8 mouse cellular contexts compared by ENCODE assay signal in genomic region chr14:75828221-75828620, GRCm38 (mm10). TPM values are rescaled to one million over a fixed set of nuclear protein-coding genes. Genes with fewer than 3 reads are reported as not detected.
DNase-seq lines count a peak whose midpoint lies in the region; ATAC-seq and TF ChIP-seq lines count a peak whose summit lies in the region.

No protein-coding gene starts in this region.

- 21% methylated on average over 11 of the region's 11 CpGs for WGBS in lung, embryonic 14.5 days
- WGBS in liver, embryonic 13.5 days (ENCODE audit: insufficient replicate concordance): 41% methylated on average over 11 of the region's 11 CpGs

- H3K4me1 ChIP-seq in lung, embryonic 14.5 days (ENCODE audit: insufficient read depth): peaks cover 3% of the 10 kb centered on the region; the same call in 1 of the 2 replicates
- H3K4me1 ChIP-seq in liver, embryonic 13.5 days (replicated peaks): peaks cover 39% of the 10 kb centered on the region

- ATAC-seq in cerebellum, adult (ENCODE audit: insufficient number of reproducible peaks, low FRiP score, low TSS enrichment): peak; percentile 6; the same call in 1 of the 2 replicates
- ATAC-seq in lung, embryonic 14.5 days (ENCODE audit: insufficient read depth): no peak
- ATAC-seq in liver, embryonic 13.5 days (ENCODE audit: low read depth): no peak

- H3K9ac ChIP-seq in lung, embryonic 14.5 days: no peak overlapping the region
- peak overlapping the region; percentile 62; the same call in 1 of the 2 replicates for H3K9ac ChIP-seq in liver, embryonic 13.5 days

- H3K27ac ChIP-seq in lung, embryonic 14.5 days (ENCODE audit: low read depth): no peak overlapping the region
- no peak overlapping the region for H3K27ac ChIP-seq in liver, embryonic 13.5 days

- DNase-seq in cerebellum, adult 11-12 months: no peak
- DNase-seq in lung, embryonic 14.5 days: no peak
- DNase-seq in lung, postnatal 14 days: no peak
- no peak for DNase-seq in liver, embryonic 13.5 days
- peak; percentile 63 for DNase-seq in skeletal muscle tissue, adult 2 months (ENCODE audit: low read depth, low spot score)
- no peak for DNase-seq in spleen, postnatal 10 days (ENCODE audit: low spot score in 2 of 2)
- DNase-seq in left cerebral cortex, postnatal 36 days (ENCODE audit: low spot score in 2 of 2): no peak

- intact Hi-C loops in left cerebral cortex, postnatal 36 days (cut with DNase I): loop anchor here (2.0 kb wide), 1 partner anchor 41 kb away; the partner anchor contains the start of gene Slc25a30

- H3K9me3 ChIP-seq in lung, embryonic 14.5 days (ENCODE audit: low read depth, low read length): no peaks in the 10 kb centered on the region
- H3K9me3 ChIP-seq in liver, embryonic 13.5 days (replicated peaks): no peaks in the 10 kb centered on the region

- H3K4me3 ChIP-seq in lung, embryonic 14.5 days (ENCODE audit: low read depth, low read length): 0 out of 2 replicates have a peak overlapping the region, but pooled peaks have one; percentile 29
- H3K4me3 ChIP-seq in liver, embryonic 13.5 days (replicated peaks): peak overlapping the region; percentile 54

- H3K4me2 ChIP-seq in lung, embryonic 14.5 days: peak overlapping the region; percentile 68
- peak overlapping the region; percentile 78 for H3K4me2 ChIP-seq in liver, embryonic 13.5 days

- H3K27me3 ChIP-seq in lung, embryonic 14.5 days (ENCODE audit: insufficient read depth, low read length): peaks cover 8% of the 10 kb centered on the region; the same call in 1 of the 2 replicates
- peaks cover 25% of the 10 kb centered on the region for H3K27me3 ChIP-seq in liver, embryonic 13.5 days

- TF ChIP-seq CTCF in lung, embryonic 14.5 days (IDR thresholded peaks at IDR 0.05; ENCODE audit: low read depth): no peak

- H3K36me3 ChIP-seq in lung, embryonic 14.5 days (ENCODE audit: insufficient read depth): no peaks in the 10 kb centered on the region
- no peaks in the 10 kb centered on the region for H3K36me3 ChIP-seq in liver, embryonic 13.5 days

RNA-seq across cellular contexts. Expression of gene Tpt1, which starts 16.7 kb away (rescaled TPM):
- 1,140 and 1,218 TPM in 2 replicates for polyA plus RNA-seq in lung, embryonic 14.5 days (2014; fragmentation: Nextera tagmentation; extraction: Ambion mirVana)
- 680 and 730 TPM in 2 replicates for polyA plus RNA-seq in liver, embryonic 13.5 days (2015; fragmentation: Nextera tagmentation; extraction: Ambion mirVana)
- total RNA-seq in left cerebral cortex, postnatal 36 days (2021): 100 to 1,000 TPM; 939 to 945 TPM

RNA-seq across cellular contexts. Expression of gene Slc25a30, which starts 41.4 kb away (rescaled TPM):
- 4.1 and 4.7 TPM in 2 replicates for polyA plus RNA-seq in lung, embryonic 14.5 days (2014; fragmentation: Nextera tagmentation; extraction: Ambion mirVana)
- 3.3 and 3.4 TPM in 2 replicates for polyA plus RNA-seq in liver, embryonic 13.5 days (2015; fragmentation: Nextera tagmentation; extraction: Ambion mirVana)
- 10 to 100 TPM; 11.3 to 11.7 TPM for total RNA-seq in left cerebral cortex, postnatal 36 days (2021)
